Mouse (Mus musculus) brain, embryonic 14.5 days (tissue): Measurements from ENCODE around the gene Gpr89. TPM values are rescaled to one million over a fixed set of nuclear protein-coding genes. Genes with fewer than 3 reads are reported as not detected.

Experiments
- DNase-seq: peaks from one replicate; pipeline ENCODE4 v3.0.0-alpha.2; 2011; ENCODE audit warnings: low read depth
- CTCF ChIP-seq: fragments of 200-500 bp; IDR thresholded peaks from 2 replicates; pipeline ENCODE4 v1.5.1; 2012; ENCODE audit warnings: inconsistent platforms, mild to moderate bottlenecking, moderate library complexity, borderline replicate concordance; ENCODE audit not compliant: insufficient read depth, insufficient read length; ENCODE audit errors: extremely low read depth
- POLR2A ChIP-seq: fragments of 200-500 bp; IDR thresholded peaks from 2 replicates; pipeline ENCODE4 v1.6.1; 2012; ENCODE audit warnings: mild to moderate bottlenecking, inconsistent platforms, borderline replicate concordance; ENCODE audit not compliant: poor library complexity, insufficient read depth, insufficient read length, severe bottlenecking; ENCODE audit errors: extremely low read depth
- polyA plus RNA-seq: library from polyadenylated mRNA; depleted of rRNA; stranded (reverse); fragments of >200 nt; gene quantifications from 2 replicates; pipeline ENCODE4 v1.2.3, GENCODE M21; 2012

Gpr89 gene
- polyA plus RNA-seq, 1 experiment, result 15.6 TPM

DNA sequence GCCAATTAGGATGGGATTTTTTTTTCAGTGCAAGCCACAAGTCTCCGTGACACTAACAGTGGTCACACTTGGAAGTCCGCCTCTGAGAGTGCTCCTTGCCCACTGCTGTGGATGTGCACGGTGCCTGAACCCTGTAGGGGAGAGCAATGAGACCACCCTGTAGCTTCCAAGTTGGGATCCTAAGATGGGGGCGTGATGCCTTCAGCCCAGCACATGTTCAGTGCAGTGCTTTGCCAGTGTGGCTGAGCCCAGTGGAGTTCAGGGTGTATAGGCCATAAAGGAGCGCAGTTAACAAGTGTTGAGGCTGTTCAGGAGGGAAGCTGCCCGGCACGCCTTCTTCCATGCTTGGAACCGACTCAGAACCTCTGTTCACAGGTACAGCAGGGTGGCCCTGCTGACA is 36.6 kb downstream of the Gpr89 start:
- TF ChIP-seq CTCF, result no peak
- no peak for TF ChIP-seq POLR2A

DNA sequence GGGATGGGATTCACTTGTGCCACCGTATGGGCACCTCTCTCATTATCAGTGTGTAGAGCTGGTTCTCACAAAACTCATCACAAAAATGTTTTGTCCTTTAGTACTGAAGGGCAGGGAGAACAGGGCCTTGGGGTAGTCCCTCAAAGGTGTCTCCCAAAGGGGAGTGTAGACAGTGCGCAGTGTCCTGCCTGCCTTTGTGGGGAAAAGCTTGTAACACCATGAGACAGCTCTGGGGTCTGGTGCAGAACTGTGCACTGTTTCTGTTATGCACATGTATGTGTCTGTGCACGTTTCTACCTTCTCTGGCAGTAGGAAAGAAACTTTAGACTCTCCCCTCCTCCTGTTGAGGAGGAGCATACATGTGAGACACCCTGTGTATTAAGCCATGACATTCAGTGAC is 37.3 kb downstream of the Gpr89 start:
- DNase-seq, result no peak
- TF ChIP-seq POLR2A, result no peak
- no peak for TF ChIP-seq CTCF

More for the DNA sequence above, 36.6 kb downstream of the Gpr89 start:
- DNase-seq, result no peak

DNA sequence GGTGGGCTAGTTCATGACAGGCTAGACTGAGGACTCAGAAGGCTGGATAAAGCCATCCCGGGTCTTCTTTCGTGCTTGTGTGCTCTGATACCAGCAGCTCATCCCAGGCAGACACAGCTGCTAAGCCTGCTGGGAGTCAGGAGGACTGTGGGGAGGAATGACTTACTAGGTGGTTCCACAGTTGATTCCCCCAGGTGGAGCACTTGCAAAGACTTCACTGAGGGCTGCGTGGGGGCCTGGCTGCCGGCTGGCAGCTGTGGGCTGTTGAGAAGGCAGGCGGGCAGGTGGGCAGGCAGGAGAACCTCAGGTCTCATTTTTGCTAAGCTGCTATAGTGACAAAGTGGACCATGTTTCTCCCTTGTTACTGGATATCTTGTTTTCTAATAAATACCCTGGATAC is 44.6 kb downstream of the Gpr89 start:
- TF ChIP-seq POLR2A (no peak), CTCF (no peak)
- no peak for DNase-seq

DNA sequence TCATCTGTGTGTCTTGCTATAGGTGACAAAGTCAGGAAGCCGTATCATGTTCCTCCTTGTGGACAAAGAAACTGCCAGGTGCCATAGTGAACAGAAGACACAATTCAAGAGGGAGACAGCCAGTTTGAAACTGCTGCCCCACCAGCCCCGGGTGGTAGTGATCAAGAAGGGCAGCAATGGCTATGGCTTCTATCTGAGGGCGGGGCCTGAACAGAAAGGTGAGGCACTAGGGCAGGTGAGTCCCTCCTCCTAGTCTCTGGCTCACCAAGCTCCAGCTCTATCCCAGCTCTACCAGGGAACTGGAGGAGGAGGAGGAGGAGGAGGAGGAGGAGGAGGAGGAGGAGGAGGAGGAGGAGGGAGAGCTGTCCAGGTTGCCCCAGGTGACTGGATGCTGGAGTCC is 49.3 kb downstream of the Gpr89 start:
- no peak for DNase-seq

DNA sequence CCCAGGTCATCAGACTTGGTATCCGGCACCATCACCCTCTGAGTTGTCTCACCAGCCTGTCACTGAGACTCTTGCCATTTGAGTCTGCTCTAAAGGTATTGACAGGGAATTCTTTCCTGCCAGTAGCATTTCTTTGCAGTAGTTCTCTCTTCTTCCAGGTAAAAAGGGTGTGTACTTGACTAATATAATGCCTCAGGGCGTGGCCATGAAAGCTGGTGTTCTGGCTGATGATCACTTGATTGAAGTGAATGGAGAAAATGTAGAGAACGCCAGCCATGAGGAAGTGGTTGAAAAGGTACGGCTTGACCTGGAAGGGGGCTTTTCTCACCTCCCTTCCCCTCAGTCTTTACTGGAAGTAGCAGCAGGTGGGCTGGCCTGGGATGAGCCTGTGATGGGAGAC is 50.8 kb downstream of the Gpr89 start:
- TF ChIP-seq CTCF, result no peak
- no peak for TF ChIP-seq POLR2A
- DNase-seq, result no peak

More for the DNA sequence above, 49.3 kb downstream of the Gpr89 start:
- TF ChIP-seq POLR2A (no peak), CTCF (no peak)

DNA sequence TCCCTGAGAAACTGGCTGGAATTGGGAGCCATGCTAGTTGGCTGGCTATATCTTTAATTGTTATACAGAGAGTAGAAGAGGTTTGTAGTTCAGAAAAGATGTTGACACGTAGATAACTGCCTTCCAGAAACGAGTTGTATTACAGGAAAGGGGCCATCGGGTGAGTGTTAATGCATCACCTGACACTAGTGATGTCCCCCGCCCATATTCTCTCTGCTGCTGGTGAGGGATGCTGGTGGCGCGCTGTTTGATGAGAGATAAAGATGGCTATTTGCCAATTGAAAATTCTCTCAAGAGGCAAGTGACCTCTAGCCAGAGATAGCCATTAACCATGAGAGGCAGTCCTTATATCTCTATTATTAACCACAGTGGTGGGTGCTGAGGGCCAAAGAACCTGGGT is 52.6 kb downstream of the Gpr89 start:
- TF ChIP-seq CTCF (no peak), POLR2A (no peak)
- no peak for DNase-seq

DNA sequence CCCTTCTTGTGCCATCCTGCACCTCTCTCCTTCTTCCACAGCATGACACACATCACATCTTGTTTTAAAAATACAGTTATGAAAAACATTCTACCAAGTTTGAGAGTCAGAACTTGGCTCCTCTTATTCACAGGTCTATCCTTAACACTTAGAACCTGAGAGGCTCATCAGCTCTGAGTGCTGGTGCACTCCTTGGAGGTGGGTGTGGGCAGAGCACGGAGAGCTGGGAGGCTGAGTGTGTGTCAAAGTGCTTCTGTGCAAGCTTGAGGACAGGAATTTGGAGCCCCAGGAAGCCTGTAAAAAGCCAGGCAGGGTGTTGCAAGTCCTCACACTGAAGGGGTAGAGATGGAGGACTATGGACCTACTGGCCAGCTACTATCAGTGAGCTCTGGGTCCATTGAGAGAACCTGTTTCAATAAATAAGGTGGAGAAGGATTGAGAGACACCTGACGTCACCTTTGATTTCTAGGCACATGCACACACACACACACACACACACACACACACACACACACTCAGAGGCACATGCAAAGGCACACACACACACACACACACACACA is 55.9 kb downstream of the Gpr89 start:
- TF ChIP-seq POLR2A (no peak), CTCF (no peak)
- no peak for DNase-seq

DNA sequence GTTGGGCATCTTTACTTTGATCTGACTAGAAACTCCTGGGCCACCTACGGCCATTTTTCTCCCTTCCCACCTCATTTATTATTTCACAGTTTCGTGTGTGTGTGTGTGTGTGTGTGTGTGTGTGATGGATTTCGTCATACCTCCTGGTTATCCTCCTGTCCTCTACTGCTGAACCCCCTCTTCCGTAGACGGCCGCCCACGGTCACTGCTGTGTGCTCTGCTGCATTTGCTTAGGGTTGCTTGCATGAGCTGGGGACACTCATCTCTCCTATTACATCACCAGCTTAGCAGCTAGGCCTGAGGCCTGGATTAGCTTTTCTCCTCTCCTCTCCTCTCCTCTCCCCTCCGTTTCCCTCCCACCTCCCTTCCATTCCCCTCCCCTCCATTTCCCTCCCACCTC is 56.7 kb downstream of the Gpr89 start:
- TF ChIP-seq POLR2A, result no peak
- no peak for TF ChIP-seq CTCF
- DNase-seq, result no peak

DNA sequence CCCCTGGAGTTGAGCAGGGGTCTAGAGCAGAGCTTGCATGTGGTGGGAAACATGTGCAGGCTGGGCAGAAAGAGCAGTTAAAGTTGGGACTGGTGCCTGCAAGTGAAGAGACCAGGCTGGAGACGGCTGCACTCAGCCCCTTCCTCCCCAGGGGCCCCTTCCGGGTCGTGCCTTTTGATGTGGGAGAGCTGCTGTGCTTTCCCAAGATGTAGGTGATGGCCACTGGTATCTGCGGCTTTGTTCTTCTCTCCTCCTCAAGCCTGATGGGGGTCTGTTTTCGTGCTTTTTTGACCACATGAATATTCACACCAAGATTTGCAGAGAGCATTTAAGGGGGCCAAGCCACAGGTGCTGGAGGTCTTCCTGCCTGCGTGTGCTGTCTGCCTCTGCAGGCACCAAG is 57.5 kb downstream of the Gpr89 start:
- DNase-seq, result no peak
- TF ChIP-seq POLR2A (no peak), CTCF (no peak)

DNA sequence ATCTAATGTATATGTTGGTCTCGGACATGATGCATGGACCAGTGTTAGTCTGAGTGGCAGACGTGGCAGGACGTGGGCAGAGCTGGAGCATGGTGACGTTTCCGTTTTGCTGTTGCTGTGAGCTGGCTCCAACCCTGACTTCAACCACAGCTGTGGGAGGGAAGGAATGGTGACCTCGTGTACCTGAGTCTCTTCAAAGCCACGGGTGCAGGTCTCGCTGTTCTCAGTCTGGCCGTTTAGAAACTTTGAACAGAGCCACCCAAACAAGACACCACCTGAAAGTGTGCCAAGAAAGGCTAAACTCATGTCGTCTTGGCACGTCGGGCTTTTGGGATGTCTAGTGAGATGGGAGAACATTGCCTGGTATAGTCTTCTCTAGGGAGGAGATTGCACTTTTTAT is 58.2 kb downstream of the Gpr89 start:
- DNase-seq, result no peak
- TF ChIP-seq POLR2A, result no peak
- no peak for TF ChIP-seq CTCF

DNA sequence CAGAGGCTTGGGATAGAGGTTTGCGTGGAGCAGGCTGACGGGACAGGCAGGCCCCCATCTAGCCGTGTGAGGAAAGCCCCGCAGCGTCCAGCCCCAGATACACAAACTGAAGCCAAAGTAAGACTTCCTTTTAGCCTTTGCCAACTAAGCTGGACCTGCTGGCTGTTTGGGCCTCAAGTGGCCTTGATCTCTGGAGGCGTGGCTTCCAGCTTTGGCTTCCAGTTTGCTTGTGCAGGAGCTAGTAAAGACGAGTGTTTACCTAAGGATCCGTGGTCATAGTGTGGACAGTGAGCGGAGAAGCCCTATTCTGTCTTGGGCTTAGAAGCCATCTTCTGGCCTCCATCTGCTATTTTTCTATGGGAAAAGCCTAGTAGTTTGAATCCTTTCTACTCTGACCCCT is 59.3 kb downstream of the Gpr89 start:
- TF ChIP-seq CTCF (no peak), POLR2A (no peak)
- no peak for DNase-seq

DNA sequence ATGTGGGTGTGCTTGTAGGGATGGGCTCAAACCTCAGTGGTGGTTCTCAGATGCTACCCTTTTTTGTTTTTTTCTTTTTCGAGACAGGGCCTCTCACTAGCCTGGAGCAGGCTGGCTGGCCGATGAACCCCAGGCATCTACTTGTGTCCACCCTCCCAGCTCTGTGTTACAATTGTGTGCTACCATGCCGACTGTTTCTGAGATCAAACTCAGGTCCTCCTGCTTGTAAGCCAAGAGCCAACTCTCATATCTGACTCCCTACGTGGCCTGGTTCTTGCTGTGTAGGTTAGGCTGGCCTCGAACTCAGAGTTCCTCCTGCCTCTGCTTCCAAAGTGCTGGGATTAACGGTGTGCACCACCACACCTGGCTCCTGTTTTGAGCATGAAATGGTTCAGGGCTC is 60.0 kb downstream of the Gpr89 start:
- TF ChIP-seq CTCF (no peak), POLR2A (no peak)
- no peak for DNase-seq
